Mouse (Mus musculus): ENCODE measurements at regions not wholly inside any gene's neighbourhood (a gene's known extent, or its start where the extent isn't known, plus 50 kb on each side); places are given as distances from the start of the nearest gene placed in this dataset.
A peak's percentile ranks its signal among the peaks of the same experiment; 100 is the strongest.

GRCm38 (mm10) chr4:119018573-119018972, 57.2 kb downstream of the Lao1 start:
- H3K4me3 ChIP-seq (replicated peaks; ENCODE audit: low read depth, low read length): no peak overlapping the region

GRCm38 (mm10) chr4:119019013-119019781, 57.8 kb downstream of the Lao1 start:
- peak; percentile 38 for DNase-seq (ENCODE audit: low spot score)
- Histone ChIP-seq H3K36me3 (ENCODE audit: insufficient read depth, low read length) (no peaks in the 10 kb centered on the region), H3K4me1 (replicated peaks; ENCODE audit: insufficient read depth, low read length) (peaks cover 20% of the 10 kb centered on the region), H3K4me2 (ENCODE audit: low read length) (peak overlapping the region; percentile 31; the same call in 1 of the 2 replicates), H3K4me3 (replicated peaks; ENCODE audit: low read depth, low read length) (no peak overlapping the region), H3K27me3 (ENCODE audit: insufficient read depth, low read length) (no peaks in the 10 kb centered on the region), H3K9ac (ENCODE audit: low read depth, low read length) (no peak overlapping the region), H3K9me3 (replicated peaks; ENCODE audit: low read length) (no peaks in the 10 kb centered on the region), H3K27ac (no peak overlapping the region)
- peak; percentile 40; the same call in 1 of the 2 replicates for ATAC-seq (replicated peaks; ENCODE audit: low FRiP score, low read depth)
- TF ChIP-seq CTCF (IDR thresholded peaks at IDR 0.05; ENCODE audit: low read depth): no peak
- 40% methylated on average over 12 of the region's 12 CpGs for WGBS

More at GRCm38 (mm10) chr4:119018573-119018972, 57.2 kb downstream of the Lao1 start:
- ATAC-seq (replicated peaks; ENCODE audit: low FRiP score, low read depth) (no peak; the same call in 1 of the 2 replicates), DNase-seq (ENCODE audit: low spot score) (no peak)
- no peak overlapping the region for H3K27ac ChIP-seq
- H3K9ac ChIP-seq (ENCODE audit: low read depth, low read length): no peak overlapping the region
- 45% methylated on average over 6 of the region's 6 CpGs for WGBS
- H3K4me1 ChIP-seq (replicated peaks; ENCODE audit: insufficient read depth, low read length): peaks cover 20% of the 10 kb centered on the region
- H3K27me3 ChIP-seq (ENCODE audit: insufficient read depth, low read length): no peaks in the 10 kb centered on the region
- no peaks in the 10 kb centered on the region for H3K9me3 ChIP-seq (replicated peaks; ENCODE audit: low read length)
- no peak for TF ChIP-seq CTCF (IDR thresholded peaks at IDR 0.05; ENCODE audit: low read depth)
- no peaks in the 10 kb centered on the region for H3K36me3 ChIP-seq (ENCODE audit: insufficient read depth, low read length)
- H3K4me2 ChIP-seq (ENCODE audit: low read length): no peak overlapping the region

GRCm38 (mm10) chr4:119022338-119022737, 61.0 kb downstream of the Lao1 start:
- ATAC-seq (replicated peaks; ENCODE audit: low FRiP score, low read depth) (no peak), DNase-seq (ENCODE audit: low spot score) (no peak)
- no peak overlapping the region for H3K9ac ChIP-seq (ENCODE audit: low read depth, low read length)
- H3K4me3 ChIP-seq (replicated peaks; ENCODE audit: low read depth, low read length): no peak overlapping the region
- H3K27ac ChIP-seq: no peak overlapping the region
- peaks cover 26% of the 10 kb centered on the region for H3K4me1 ChIP-seq (replicated peaks; ENCODE audit: insufficient read depth, low read length)
- H3K36me3 ChIP-seq (ENCODE audit: insufficient read depth, low read length): no peaks in the 10 kb centered on the region
- H3K27me3 ChIP-seq (ENCODE audit: insufficient read depth, low read length): no peaks in the 10 kb centered on the region
- TF ChIP-seq CTCF (IDR thresholded peaks at IDR 0.05; ENCODE audit: low read depth): no peak
- 46% methylated on average over 6 of the region's 6 CpGs for WGBS
- no peaks in the 10 kb centered on the region for H3K9me3 ChIP-seq (replicated peaks; ENCODE audit: low read length)
- H3K4me2 ChIP-seq (ENCODE audit: low read length): no peak overlapping the region

- Histone ChIP-seq H3K27me3 (ENCODE audit: insufficient read depth, low read length) (no peaks in the 10 kb centered on the region), H3K4me1 (replicated peaks; ENCODE audit: insufficient read depth, low read length) (peaks cover 14% of the 10 kb centered on the region; the same call in 1 of the 2 replicates), H3K36me3 (ENCODE audit: insufficient read depth, low read length) (no peaks in the 10 kb centered on the region), H3K27ac (peak overlapping the region; percentile 63), H3K9me3 (replicated peaks; ENCODE audit: low read length) (no peaks in the 10 kb centered on the region), H3K4me2 (ENCODE audit: low read length) (no peak overlapping the region), H3K9ac (ENCODE audit: low read depth, low read length) (no peak overlapping the region), H3K4me3 (replicated peaks; ENCODE audit: low read depth, low read length) (no peak overlapping the region)
- no peak for DNase-seq (ENCODE audit: low spot score)
- TF ChIP-seq CTCF (IDR thresholded peaks at IDR 0.05; ENCODE audit: low read depth): no peak
- no peak for ATAC-seq (replicated peaks; ENCODE audit: low FRiP score, low read depth)
- WGBS: 22% methylated on average over 5 of the region's 5 CpGs
These were observed 65.0 kb downstream of the Lao1 start for GRCm38 (mm10) chr4:119026237-119026861.

GRCm38 (mm10) chr4:119028208-119028821, 66.9 kb downstream of the Lao1 start:
- H3K27ac ChIP-seq: no peak overlapping the region
- H3K9me3 ChIP-seq (replicated peaks; ENCODE audit: low read length): no peaks in the 10 kb centered on the region
- TF ChIP-seq CTCF (IDR thresholded peaks at IDR 0.05; ENCODE audit: low read depth): no peak
- H3K4me3 ChIP-seq (replicated peaks; ENCODE audit: low read depth, low read length): no peak overlapping the region
- no peak for ATAC-seq (replicated peaks; ENCODE audit: low FRiP score, low read depth)
- H3K27me3 ChIP-seq (ENCODE audit: insufficient read depth, low read length): no peaks in the 10 kb centered on the region
- H3K4me2 ChIP-seq (ENCODE audit: low read length): no peak overlapping the region
- H3K9ac ChIP-seq (ENCODE audit: low read depth, low read length): no peak overlapping the region
- H3K4me1 ChIP-seq (replicated peaks; ENCODE audit: insufficient read depth, low read length): 0 out of 2 replicates have a peak, but pooled peaks cover 11% of the 10 kb centered on the region
- no peaks in the 10 kb centered on the region for H3K36me3 ChIP-seq (ENCODE audit: insufficient read depth, low read length)
- no peak for DNase-seq (ENCODE audit: low spot score)
- WGBS: 18% methylated on average over 8 of the region's 8 CpGs

GRCm38 (mm10) chr4:119029091-119029490, 67.7 kb downstream of the Lao1 start:
- Histone ChIP-seq H3K9me3 (replicated peaks; ENCODE audit: low read length) (no peaks in the 10 kb centered on the region), H3K27me3 (ENCODE audit: insufficient read depth, low read length) (no peaks in the 10 kb centered on the region), H3K27ac (no peak overlapping the region), H3K4me1 (replicated peaks; ENCODE audit: insufficient read depth, low read length) (0 out of 2 replicates have a peak, but pooled peaks cover 11% of the 10 kb centered on the region), H3K9ac (ENCODE audit: low read depth, low read length) (no peak overlapping the region), H3K4me3 (replicated peaks; ENCODE audit: low read depth, low read length) (no peak overlapping the region), H3K36me3 (ENCODE audit: insufficient read depth, low read length) (no peaks in the 10 kb centered on the region), H3K4me2 (ENCODE audit: low read length) (no peak overlapping the region)
- WGBS: 67% methylated on average over 7 of the region's 7 CpGs
- DNase-seq (ENCODE audit: low spot score) (no peak), ATAC-seq (replicated peaks; ENCODE audit: low FRiP score, low read depth) (no peak)
- no peak for TF ChIP-seq CTCF (IDR thresholded peaks at IDR 0.05; ENCODE audit: low read depth)
